Mouse (Mus musculus) liver, embryonic 13.5 days (tissue): ENCODE results near the gene Uhrf1. TPM values are rescaled to one million over a fixed set of nuclear protein-coding genes. Genes with fewer than 3 reads are reported as not detected.

Source experiments
- ATAC-seq: fragments of 200-750 bp; cut with Nextera tagmentation; 2 replicates; pipeline ENCODE4 v1.8.0; 2017; ENCODE audit warnings: low read depth, mild to moderate bottlenecking, moderate number of reproducible peaks, moderate library complexity
- DNase-seq: peaks from one replicate; pipeline ENCODE4 v3.0.0; 2022
- H3K27ac ChIP-seq: fragments of 300-500 bp; sonication (generic); 2 replicates; pipeline ENCODE4 v1.5.1; 2015; ENCODE audit warnings: moderate library complexity, mild to moderate bottlenecking, inconsistent platforms
- H3K27me3 ChIP-seq: fragments of 300-500 bp; sonication (generic); 2 replicates; pipeline ENCODE4 v1.6.1; 2015; ENCODE audit warnings: mild to moderate bottlenecking, inconsistent platforms
- H3K36me3 ChIP-seq: fragments of 300-500 bp; sonication (generic); 2 replicates; pipeline ENCODE4 v1.6.1; 2015; ENCODE audit warnings: mild to moderate bottlenecking, inconsistent platforms
- H3K4me1 ChIP-seq: fragments of 300-500 bp; sonication (generic); replicated peaks from 2 replicates; pipeline ENCODE4 v1.6.1; 2015; ENCODE audit warnings: inconsistent platforms
- H3K4me2 ChIP-seq: fragments of 300-500 bp; sonication (generic); 2 replicates; pipeline ENCODE4 v1.6.1; 2015; ENCODE audit warnings: inconsistent platforms, mild to moderate bottlenecking, moderate library complexity
- H3K4me3 ChIP-seq: fragments of 300-500 bp; sonication (generic); replicated peaks from 2 replicates; pipeline ENCODE4 v1.5.1; 2015; ENCODE audit warnings: mild to moderate bottlenecking, inconsistent platforms
- H3K9ac ChIP-seq: fragments of 300-500 bp; sonication (generic); 2 replicates; pipeline ENCODE4 v1.6.1; 2015; ENCODE audit warnings: mild to moderate bottlenecking, inconsistent platforms
- H3K9me3 ChIP-seq: fragments of 300-500 bp; sonication (generic); replicated peaks from 2 replicates; pipeline ENCODE4 v1.6.1; 2016; ENCODE audit warnings: inconsistent platforms
- WGBS: fragments of 180-500 bp; shearing (Covaris S2); methylation state at CpG from one replicate; pipeline ENCODE4 v1.1.7; 2015; ENCODE audit not compliant: insufficient replicate concordance; 5-methylcytosine and 5-hydroxymethylcytosine counted together
- polyA plus RNA-seq: library from polyadenylated mRNA; unstranded; fragments of >200 nt; fragmentation: Nextera tagmentation; extraction: Ambion mirVana; gene quantifications from 2 replicates; pipeline ENCODE4 v1.2.1, GENCODE M21; 2015

The Uhrf1 gene
- polyA plus RNA-seq, 1 experiment from 2014 or later: 121 TPM

DNA sequence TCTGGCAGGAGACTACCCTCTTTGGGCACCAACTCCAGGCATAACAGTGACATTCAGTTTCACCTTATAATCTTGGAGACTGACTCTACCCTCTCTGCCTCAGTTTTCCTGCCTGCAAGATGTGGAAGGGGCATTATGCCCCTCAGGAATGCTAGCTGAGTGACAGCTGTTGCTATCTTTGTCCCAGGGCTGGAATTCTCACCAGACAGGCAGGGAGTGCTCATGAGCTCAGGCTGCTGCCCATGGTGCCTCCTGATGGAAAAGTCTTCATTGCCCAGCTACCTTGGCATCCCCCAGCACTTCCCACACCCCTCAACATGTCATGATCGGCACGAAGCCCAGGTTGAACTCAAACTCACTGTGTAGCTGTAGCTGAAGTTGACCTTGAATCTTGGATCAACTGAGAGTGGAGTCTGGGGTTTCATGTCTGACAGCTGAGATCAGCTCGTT is 40.5 kb upstream of the Uhrf1 start:
- Histone ChIP-seq H3K4me1 (peaks cover 71% of the 10 kb centered on the region), H3K4me2 (no peak overlapping the region), H3K36me3 (peaks cover 61% of the 10 kb centered on the region), H3K27me3 (no peaks in the 10 kb centered on the region), H3K4me3 (no peak overlapping the region), H3K9me3 (no peaks in the 10 kb centered on the region), H3K9ac (no peak overlapping the region), H3K27ac (0 out of 2 replicates have a peak overlapping the region, but pooled peaks have one; percentile 6)
- 64% methylated on average over 3 of the region's 3 CpGs for WGBS
- DNase-seq (no peak), ATAC-seq (no peak)

DNA sequence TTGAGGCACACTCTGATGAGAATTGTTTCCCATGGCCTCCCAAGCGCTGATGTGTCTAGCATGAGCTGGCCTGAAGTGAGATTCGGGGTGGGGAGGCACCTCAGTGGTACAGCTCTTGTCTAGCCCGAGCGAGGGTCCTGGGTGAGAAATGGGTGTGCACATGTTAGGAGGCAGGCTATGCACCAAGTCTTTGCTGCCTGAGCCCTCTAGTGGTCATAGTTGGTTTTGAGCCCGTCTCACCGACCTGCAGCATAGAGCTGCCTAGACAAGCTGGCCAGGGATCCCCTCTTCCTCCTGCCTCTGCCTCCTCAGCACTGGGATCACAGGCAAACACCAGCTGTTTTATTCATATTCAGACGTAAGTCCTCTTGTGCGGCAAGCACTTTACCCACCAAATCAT is 39.1 kb upstream of the Uhrf1 start:
- 16% methylated on average over 8 of the region's 8 CpGs for WGBS
- peak; percentile 64 for ATAC-seq
- H3K4me1 ChIP-seq: peaks cover 61% of the 10 kb centered on the region
- H3K9me3 ChIP-seq: no peaks in the 10 kb centered on the region
- no peak overlapping the region for H3K4me3 ChIP-seq
- peak; percentile 60 for DNase-seq
- no peak overlapping the region for H3K27ac ChIP-seq
- H3K27me3 ChIP-seq: no peaks in the 10 kb centered on the region
- H3K9ac ChIP-seq: no peak overlapping the region
- no peak overlapping the region for H3K4me2 ChIP-seq
- H3K36me3 ChIP-seq: peaks cover 50% of the 10 kb centered on the region

DNA sequence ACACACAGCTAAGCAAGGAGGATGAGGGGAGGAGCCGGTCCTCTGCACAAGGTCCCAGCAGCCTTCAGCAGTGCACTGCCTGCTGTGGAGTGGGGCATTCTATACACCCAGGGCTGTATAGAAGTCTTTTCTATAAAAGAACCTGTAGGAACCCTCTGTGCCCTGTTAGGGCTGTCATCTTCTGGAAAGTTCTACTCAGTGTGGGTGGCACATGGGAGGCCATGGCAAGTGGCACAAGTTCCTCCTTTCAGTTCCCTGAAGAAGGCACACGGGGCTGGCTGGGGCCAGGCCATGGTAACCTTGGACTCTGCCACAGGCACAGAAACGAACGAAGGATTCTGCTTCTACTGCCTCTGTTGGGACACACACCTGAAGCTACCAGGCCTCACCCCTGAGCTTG is 38.1 kb upstream of the Uhrf1 start:
- Histone ChIP-seq H3K4me3 (no peak overlapping the region), H3K9ac (no peak overlapping the region), H3K4me2 (no peak overlapping the region), H3K27ac (no peak overlapping the region; the same call in 1 of the 2 replicates), H3K36me3 (peaks cover 43% of the 10 kb centered on the region), H3K4me1 (peaks cover 61% of the 10 kb centered on the region), H3K9me3 (no peaks in the 10 kb centered on the region), H3K27me3 (no peaks in the 10 kb centered on the region)
- WGBS: 69% methylated on average over 4 of the region's 4 CpGs
- ATAC-seq: no peak
- no peak for DNase-seq

DNA sequence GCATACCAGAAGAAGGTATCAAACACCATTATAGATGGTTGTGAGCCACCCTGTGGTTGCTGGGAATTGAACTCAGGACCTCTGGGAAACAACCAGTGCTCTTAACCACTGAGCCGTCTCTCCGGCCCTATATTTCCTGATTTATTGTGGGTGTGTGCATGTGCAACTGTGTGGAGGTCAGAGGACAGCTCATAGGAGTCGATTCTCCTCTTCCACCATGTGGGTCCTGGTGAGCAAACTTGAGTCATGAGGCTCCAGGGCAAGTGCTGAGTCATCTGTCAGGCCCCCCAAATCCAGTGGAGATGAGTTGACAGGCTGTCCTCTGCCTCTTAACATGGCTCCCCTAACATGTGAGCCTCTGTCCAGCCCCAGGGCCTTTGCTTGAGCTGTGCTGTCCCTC is 37.3 kb upstream of the Uhrf1 start:
- ATAC-seq: no peak
- no peak overlapping the region; the same call in 1 of the 2 replicates for H3K9ac ChIP-seq
- no peaks in the 10 kb centered on the region for H3K27me3 ChIP-seq
- DNase-seq: no peak
- peaks cover 57% of the 10 kb centered on the region for H3K4me1 ChIP-seq
- WGBS: 66% methylated on average over 3 of the region's 3 CpGs
- no peak overlapping the region for H3K4me3 ChIP-seq
- H3K9me3 ChIP-seq: no peaks in the 10 kb centered on the region
- no peak overlapping the region for H3K27ac ChIP-seq
- H3K4me2 ChIP-seq: no peak overlapping the region
- H3K36me3 ChIP-seq: peaks cover 43% of the 10 kb centered on the region

DNA sequence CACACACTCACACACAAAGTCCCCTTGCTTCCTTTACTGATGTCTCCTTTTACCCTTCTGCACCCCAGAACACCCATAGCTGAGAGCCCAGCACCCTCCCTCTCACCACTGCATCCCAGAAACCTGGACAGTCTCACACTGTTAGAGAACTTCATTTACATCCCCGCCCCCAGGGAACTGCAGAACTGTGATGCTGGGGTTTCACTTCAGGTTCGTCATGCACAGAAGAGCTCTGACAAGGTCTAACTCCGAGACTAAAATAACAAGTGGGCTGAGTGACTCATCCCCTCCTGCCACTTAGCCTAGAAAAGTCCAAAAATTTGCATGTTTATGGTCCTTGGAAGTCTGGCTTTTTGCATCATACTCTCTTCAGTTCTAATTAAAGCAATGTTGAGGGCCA is 36.9 kb upstream of the Uhrf1 start:
- ATAC-seq: no peak
- DNase-seq: no peak
- H3K27ac ChIP-seq: no peak overlapping the region

DNA sequence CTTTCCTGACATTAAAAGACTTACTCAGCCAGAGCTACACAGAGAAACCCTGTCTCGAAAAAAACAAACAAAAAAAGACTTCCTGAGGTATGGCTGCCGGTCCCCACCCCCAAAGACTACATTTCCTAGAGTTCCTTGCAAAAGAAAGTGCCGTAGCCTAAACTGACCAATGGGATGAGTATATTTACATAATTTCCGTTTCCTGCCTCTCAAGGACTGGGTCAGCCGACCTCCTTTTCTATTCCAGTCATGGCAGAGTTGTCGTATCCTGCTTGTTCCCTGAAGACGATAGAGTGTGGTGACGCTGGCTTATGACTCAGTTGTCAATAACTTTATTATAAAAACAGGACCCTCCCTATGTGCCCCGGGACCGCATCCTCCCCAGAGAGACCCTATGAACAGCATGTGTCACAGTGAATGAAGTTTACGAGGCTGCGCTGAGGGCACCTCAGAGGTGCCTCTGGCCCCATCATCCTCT is 33.9 kb upstream of the Uhrf1 start:
- peak overlapping the region; percentile 74 for H3K4me2 ChIP-seq
- DNase-seq: peak; percentile 56
- peak overlapping the region; percentile 77 for H3K27ac ChIP-seq
- 16% methylated on average over 12 of the region's 12 CpGs for WGBS
- H3K4me3 ChIP-seq: peak overlapping the region; percentile 43
- peak; percentile 73 for ATAC-seq
- H3K9ac ChIP-seq: peak overlapping the region; percentile 62
- H3K4me1 ChIP-seq: peaks cover 53% of the 10 kb centered on the region
- H3K27me3 ChIP-seq: no peaks in the 10 kb centered on the region
- peaks cover 50% of the 10 kb centered on the region for H3K36me3 ChIP-seq
- no peaks in the 10 kb centered on the region for H3K9me3 ChIP-seq

More for the DNA sequence above, 36.9 kb upstream of the Uhrf1 start:
- Histone ChIP-seq H3K4me2 (no peak overlapping the region), H3K9me3 (no peaks in the 10 kb centered on the region), H3K36me3 (peaks cover 43% of the 10 kb centered on the region), H3K9ac (no peak overlapping the region), H3K27me3 (no peaks in the 10 kb centered on the region), H3K4me1 (peaks cover 53% of the 10 kb centered on the region), H3K4me3 (no peak overlapping the region)
- WGBS: 50% methylated on average over 3 of the region's 3 CpGs

DNA sequence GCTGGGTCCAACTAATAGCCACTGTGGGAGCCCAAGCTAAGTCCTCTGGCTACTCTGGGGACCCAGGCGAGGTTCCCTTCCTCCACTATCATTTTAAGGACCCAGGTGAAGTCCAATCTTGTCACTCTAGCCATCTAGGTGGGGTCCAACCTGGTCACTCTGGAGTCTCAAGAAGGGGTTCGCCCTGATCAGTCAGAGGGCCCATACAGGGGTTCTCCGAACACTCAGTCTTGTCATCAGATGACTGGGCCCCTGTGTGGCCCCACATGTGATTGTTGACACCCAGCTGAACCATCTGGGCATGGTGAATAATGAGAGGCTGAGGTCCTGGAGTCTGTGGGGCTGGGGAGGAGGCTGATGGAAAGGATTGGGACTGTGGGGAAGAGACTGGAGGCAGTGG is 33.4 kb upstream of the Uhrf1 start:
- H3K4me2 ChIP-seq: peak overlapping the region; percentile 74
- H3K4me1 ChIP-seq: peaks cover 54% of the 10 kb centered on the region
- H3K9me3 ChIP-seq: no peaks in the 10 kb centered on the region
- DNase-seq (no peak), ATAC-seq (no peak)
- WGBS: 66% methylated on average over 3 of the region's 3 CpGs
- peak overlapping the region; percentile 43 for H3K4me3 ChIP-seq
- peaks cover 52% of the 10 kb centered on the region for H3K36me3 ChIP-seq
- H3K9ac ChIP-seq: peak overlapping the region; percentile 62
- H3K27ac ChIP-seq: peak overlapping the region; percentile 77
- no peaks in the 10 kb centered on the region for H3K27me3 ChIP-seq

DNA sequence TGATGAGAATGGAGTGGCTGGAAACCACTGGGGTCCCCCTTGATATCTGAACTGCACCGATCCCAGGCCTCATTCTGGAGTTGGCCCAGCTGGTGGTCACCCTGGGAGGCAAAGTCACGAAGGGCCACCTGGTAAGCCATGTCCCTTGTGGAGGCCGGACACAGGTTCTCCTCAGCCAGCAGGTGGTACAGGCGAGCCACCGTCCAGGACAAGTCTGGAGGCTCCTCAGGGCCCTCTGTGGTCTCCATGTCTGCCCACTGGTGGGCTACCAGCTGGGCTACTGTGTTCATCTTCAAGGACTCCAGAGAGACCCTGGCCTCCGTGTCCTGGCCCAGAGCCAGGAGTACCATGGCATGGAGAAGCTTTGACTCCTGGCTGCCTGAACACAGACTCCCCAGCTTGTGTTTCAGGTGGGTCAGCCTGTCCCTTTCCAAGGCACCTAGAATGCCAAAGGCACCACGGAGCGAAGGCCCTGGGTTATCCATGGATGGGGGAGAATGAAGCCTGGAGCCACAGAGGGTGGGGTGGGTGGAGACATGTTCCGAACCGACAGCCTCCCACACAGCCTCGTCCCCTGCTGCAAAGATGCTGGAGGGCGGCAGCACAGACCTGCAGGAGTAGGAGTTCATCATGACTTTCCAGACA is 31.4 kb upstream of the Uhrf1 start:
- no peaks in the 10 kb centered on the region for H3K27me3 ChIP-seq
- ATAC-seq (no peak), DNase-seq (no peak)
- WGBS: 80% methylated on average over 12 of the region's 12 CpGs
- no peak overlapping the region for H3K4me2 ChIP-seq
- H3K9ac ChIP-seq: no peak overlapping the region
- H3K27ac ChIP-seq: no peak overlapping the region
- H3K9me3 ChIP-seq: no peaks in the 10 kb centered on the region
- no peak overlapping the region for H3K4me3 ChIP-seq
- H3K4me1 ChIP-seq: peaks cover 59% of the 10 kb centered on the region
- H3K36me3 ChIP-seq: peaks cover 46% of the 10 kb centered on the region

DNA sequence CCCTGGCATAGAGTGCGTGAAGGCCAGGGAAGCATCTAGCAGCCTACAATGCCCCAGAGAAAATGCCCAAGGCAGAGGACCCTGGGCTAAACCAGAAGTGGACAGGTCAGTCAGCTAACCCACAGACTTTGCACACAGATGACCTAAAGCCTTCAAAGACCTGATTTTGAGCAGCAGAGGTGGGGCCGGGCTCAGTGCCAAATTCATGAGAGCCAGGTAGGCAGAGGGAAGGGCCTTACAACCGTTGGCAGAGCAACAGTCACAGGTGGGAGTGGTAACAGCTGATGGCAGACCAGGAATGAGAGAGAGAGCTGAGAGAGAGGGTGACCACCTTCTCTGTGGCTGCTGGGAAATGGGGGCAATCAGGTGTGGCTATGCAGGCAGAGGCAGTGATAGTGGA is 30.5 kb upstream of the Uhrf1 start:
- ATAC-seq (no peak), DNase-seq (no peak)
- peaks cover 46% of the 10 kb centered on the region for H3K36me3 ChIP-seq
- peak overlapping the region; percentile 27 for H3K27ac ChIP-seq
- no peak overlapping the region for H3K4me3 ChIP-seq
- H3K4me2 ChIP-seq: no peak overlapping the region
- 0 out of 2 replicates have a peak overlapping the region, but pooled peaks have one; percentile 18 for H3K9ac ChIP-seq
- H3K9me3 ChIP-seq: no peaks in the 10 kb centered on the region
- no peaks in the 10 kb centered on the region for H3K27me3 ChIP-seq
- 69% methylated on average over 3 of the region's 3 CpGs for WGBS
- peaks cover 68% of the 10 kb centered on the region for H3K4me1 ChIP-seq

DNA sequence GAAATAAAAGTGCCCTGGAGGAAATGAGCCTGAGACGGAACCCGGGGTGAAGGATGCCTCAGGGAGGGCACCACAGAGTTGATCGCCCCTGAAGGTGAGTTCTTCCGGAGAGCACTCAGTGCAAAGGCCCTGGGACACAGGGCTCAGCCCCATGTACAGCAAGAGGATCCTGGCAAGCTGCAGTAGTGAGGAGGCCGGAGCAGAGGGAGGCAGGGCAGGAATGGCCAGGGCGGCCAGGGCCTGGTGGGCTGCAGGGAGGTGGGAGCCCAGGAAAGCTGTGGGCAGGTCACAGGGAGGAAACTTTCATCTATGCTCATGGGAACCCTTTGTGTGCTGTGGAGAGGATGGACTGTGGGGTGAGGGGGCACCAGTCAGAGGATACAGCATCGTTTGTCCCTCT is 29.6 kb upstream of the Uhrf1 start:
- no peaks in the 10 kb centered on the region for H3K27me3 ChIP-seq
- H3K27ac ChIP-seq: peak overlapping the region; percentile 27; the same call in 1 of the 2 replicates
- peaks cover 47% of the 10 kb centered on the region for H3K36me3 ChIP-seq
- no peak overlapping the region for H3K4me3 ChIP-seq
- H3K9ac ChIP-seq: peak overlapping the region; percentile 18
- H3K9me3 ChIP-seq: no peaks in the 10 kb centered on the region
- no peak for ATAC-seq
- H3K4me1 ChIP-seq: peaks cover 77% of the 10 kb centered on the region
- no peak overlapping the region for H3K4me2 ChIP-seq
- no peak for DNase-seq
- WGBS: 78% methylated on average over 7 of the region's 7 CpGs

DNA sequence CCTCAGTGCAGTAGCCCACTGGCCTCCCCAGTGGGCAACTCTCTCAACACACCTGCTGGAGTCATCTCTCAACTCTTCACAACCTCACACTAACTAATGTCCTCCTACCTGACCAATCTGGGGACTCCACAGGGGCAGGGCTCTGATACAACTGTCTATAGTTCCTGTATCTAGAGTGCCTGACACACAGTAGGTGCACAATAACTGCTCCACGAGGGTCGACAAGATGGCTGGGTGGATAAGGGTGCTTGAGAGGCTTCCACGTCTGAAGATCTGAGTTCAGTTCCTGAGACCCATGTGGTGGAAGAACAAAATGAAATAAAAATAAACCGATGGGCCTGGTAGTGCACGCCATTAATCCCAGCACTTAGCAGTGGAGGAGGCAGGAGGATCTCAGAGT is 29.1 kb upstream of the Uhrf1 start:
- Histone ChIP-seq H3K9ac (peak overlapping the region; percentile 18; the same call in 1 of the 2 replicates), H3K27me3 (no peaks in the 10 kb centered on the region), H3K27ac (peak overlapping the region; percentile 74), H3K4me3 (no peak overlapping the region), H3K4me2 (no peak overlapping the region), H3K4me1 (peaks cover 78% of the 10 kb centered on the region), H3K9me3 (no peaks in the 10 kb centered on the region), H3K36me3 (peaks cover 52% of the 10 kb centered on the region)
- ATAC-seq (no peak), DNase-seq (no peak)
- 60% methylated on average over 5 of the region's 5 CpGs for WGBS
